Mouse (Mus musculus): ENCODE results near the gene Nwd1. TPM values are rescaled to one million over a fixed set of nuclear protein-coding genes. Genes with fewer than 3 reads are reported as not detected.
A peak's percentile ranks its signal among the peaks of the same experiment; 100 is the strongest.
"Not testable (repeated sequence)": the region's sequence is repeated elsewhere in the genome, so short reads cannot be mapped to it uniquely, and the experiment has no call there.

Nwd1 gene
- polyA plus RNA-seq, 1 experiment from 2014 or later = 0.13 TPM

DNA sequence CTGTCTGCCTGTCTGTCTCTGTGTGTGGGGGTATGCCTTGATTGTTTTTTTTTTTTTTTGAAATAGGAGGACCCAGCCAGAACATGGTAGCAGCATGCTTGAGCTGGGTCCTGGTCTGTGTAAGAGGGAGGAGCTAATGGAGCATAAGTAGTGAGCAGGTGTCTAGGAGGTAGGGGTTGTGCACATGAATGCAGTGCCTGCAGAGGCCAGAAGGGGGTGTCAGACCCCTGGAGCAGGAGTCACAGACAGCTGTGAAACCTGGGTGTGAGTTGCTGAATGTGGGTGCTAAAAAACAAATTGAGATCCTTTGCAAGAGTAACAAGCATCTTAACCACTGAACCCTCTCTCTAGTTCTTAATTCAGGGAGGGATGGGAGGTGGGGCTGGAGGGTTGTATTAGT is 22.4 kb downstream of the Nwd1 start:
- no peak for ATAC-seq (ENCODE audit: insufficient number of reproducible peaks, low FRiP score)
- Histone ChIP-seq H3K27ac (ENCODE audit: poor library complexity, severe bottlenecking) (no peak overlapping the region), H3K27me3 (replicated peaks) (no peaks in the 10 kb centered on the region), H3K4me2 (no peak overlapping the region), H3K9me3 (replicated peaks) (no peaks in the 10 kb centered on the region), H3K4me1 (replicated peaks) (no peaks in the 10 kb centered on the region), H3K36me3 (no peaks in the 10 kb centered on the region), H3K9ac (no peak overlapping the region), H3K4me3 (no peak overlapping the region)

DNA sequence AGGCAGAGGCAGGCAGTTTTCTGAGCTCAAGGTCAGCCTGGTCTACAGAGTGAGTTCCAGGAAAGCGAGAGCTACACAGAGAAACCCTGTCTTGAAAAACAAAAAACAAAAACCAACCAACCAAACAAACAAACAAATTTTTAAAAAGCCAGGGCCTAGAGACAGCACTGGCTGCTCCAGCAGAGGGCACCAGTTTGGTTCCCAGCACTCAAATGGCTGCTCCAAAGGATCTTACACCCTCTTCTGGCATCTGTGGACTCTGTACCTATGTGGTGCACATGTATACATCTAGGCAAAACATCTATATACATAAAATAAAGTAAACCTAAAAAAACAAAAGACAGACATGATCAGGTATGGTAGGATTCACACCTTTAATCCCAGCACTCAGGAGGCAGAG is 26.3 kb downstream of the Nwd1 start:
- H3K4me2 ChIP-seq = no peak overlapping the region
- H3K4me3 ChIP-seq = no peak overlapping the region
- 83% methylated on average over 1 of the region's 1 CpGs for WGBS
- H3K27me3 ChIP-seq (replicated peaks) = no peaks in the 10 kb centered on the region
- no peak overlapping the region for H3K27ac ChIP-seq (ENCODE audit: poor library complexity, severe bottlenecking)
- H3K4me1 ChIP-seq (replicated peaks) = no peaks in the 10 kb centered on the region
- H3K36me3 ChIP-seq = no peaks in the 10 kb centered on the region
- H3K9ac ChIP-seq = no peak overlapping the region
- no peak for ATAC-seq (ENCODE audit: insufficient number of reproducible peaks, low FRiP score)
- H3K9me3 ChIP-seq (replicated peaks) = no peaks in the 10 kb centered on the region

DNA sequence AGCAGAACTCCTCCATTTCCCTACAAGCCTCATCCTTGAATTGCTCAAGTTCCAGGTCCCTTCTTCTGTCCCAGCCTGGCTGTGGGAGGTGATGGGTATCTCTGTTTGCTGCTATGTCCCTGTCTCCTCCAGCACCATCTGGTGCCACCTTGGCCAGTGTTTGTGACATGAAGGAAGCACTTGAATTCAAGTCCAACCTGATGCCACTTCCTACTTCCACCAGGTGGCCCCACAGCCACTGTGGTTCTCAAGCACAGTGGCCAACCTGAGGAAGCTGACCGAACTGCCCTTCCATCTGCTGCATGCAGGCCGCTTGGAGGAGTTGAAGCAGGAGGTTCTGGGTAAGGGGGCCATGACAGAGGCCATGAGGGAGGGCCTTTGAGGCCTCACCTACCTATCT is 27.7 kb downstream of the Nwd1 start:
- Histone ChIP-seq H3K4me2 (no peak overlapping the region), H3K36me3 (no peaks in the 10 kb centered on the region), H3K27me3 (replicated peaks) (no peaks in the 10 kb centered on the region; the same call in 1 of the 2 replicates), H3K27ac (ENCODE audit: poor library complexity, severe bottlenecking) (no peak overlapping the region), H3K4me1 (replicated peaks) (no peaks in the 10 kb centered on the region), H3K9ac (no peak overlapping the region), H3K9me3 (replicated peaks) (no peaks in the 10 kb centered on the region), H3K4me3 (no peak overlapping the region)
- 84% methylated on average over 2 of the region's 2 CpGs for WGBS
- no peak for ATAC-seq (ENCODE audit: insufficient number of reproducible peaks, low FRiP score)

DNA sequence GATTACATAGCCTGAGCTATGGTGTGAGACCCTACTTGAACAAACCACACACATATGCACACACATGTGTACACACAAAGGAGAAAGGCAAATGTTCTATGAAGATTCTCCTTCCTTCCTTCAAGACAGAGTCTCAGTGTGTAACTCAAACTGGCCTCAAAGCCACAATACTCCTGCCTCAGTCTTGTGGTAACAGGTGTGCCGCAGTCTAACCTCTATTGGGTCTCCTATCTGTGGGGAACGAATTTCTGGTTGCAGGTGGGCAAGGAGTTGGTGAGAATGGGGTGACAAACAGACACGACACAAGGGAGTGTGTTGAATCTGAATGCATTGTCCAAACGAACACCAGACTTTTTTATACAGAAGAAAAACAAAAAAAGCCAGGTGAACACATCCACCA is 29.9 kb downstream of the Nwd1 start:
- ATAC-seq (ENCODE audit: insufficient number of reproducible peaks, low FRiP score) = no peak
- H3K4me2 ChIP-seq = no peak overlapping the region
- H3K27ac ChIP-seq (ENCODE audit: poor library complexity, severe bottlenecking) = no peak overlapping the region
- H3K9me3 ChIP-seq (replicated peaks) = no peaks in the 10 kb centered on the region
- peaks cover 3% of the 10 kb centered on the region; the same call in 1 of the 2 replicates for H3K27me3 ChIP-seq (replicated peaks)
- no peaks in the 10 kb centered on the region for H3K36me3 ChIP-seq
- H3K9ac ChIP-seq = no peak overlapping the region
- WGBS = 52% methylated on average over 4 of the region's 4 CpGs
- no peak overlapping the region for H3K4me3 ChIP-seq
- H3K4me1 ChIP-seq (replicated peaks) = no peaks in the 10 kb centered on the region

DNA sequence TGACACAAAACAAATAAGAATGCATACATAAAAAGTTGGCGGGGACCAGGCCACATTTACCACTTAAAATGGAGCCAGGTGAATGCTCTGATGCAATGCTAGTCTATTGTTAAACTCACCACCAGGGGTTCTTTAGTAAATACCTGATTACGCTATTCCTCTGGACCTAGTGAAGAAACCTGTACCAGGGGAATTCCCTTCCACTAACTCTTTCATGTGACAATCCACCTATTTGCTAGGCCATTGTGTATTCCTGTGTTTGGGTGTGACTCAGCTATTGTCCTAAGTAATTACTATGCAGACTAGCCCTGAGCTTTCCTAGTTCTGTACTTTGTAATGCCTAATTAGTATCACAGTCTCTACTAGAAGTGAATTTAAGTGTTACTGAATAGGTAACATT is 30.3 kb downstream of the Nwd1 start:
- not testable (repeated sequence) for H3K4me2 ChIP-seq; H3K4me3 ChIP-seq; H3K9ac ChIP-seq; ATAC-seq (ENCODE audit: insufficient number of reproducible peaks, low FRiP score); H3K9me3 ChIP-seq (replicated peaks); H3K36me3 ChIP-seq; H3K27me3 ChIP-seq (replicated peaks); H3K4me1 ChIP-seq (replicated peaks); H3K27ac ChIP-seq (ENCODE audit: poor library complexity, severe bottlenecking)
- 62% methylated on average over 2 of the region's 2 CpGs for WGBS

DNA sequence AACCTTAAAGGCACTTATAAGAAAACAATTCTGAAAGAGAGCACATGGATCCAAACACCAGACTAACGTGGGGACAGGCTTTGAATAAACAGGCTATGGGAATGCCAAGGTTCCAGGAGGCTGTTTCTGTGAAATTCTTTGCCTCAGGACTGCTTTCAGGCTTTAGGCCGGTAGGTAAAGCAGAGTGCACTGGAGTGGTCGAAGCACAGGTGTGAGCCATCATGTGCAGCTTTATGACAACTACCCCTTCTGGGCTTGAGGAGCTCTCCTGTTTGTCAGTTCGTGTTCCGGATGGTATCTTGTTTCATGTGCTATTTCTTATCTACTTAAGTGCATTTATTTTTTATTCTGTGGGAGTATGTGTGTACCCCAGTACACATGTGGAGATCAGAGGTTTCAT is 30.8 kb downstream of the Nwd1 start:
- H3K4me2 ChIP-seq = no peak overlapping the region
- no peaks in the 10 kb centered on the region for H3K4me1 ChIP-seq (replicated peaks)
- ATAC-seq (ENCODE audit: insufficient number of reproducible peaks, low FRiP score) = no peak
- H3K9ac ChIP-seq = no peak overlapping the region
- 52% methylated on average over 5 of the region's 5 CpGs for WGBS
- no peak overlapping the region for H3K4me3 ChIP-seq
- no peak overlapping the region for H3K27ac ChIP-seq (ENCODE audit: poor library complexity, severe bottlenecking)
- H3K27me3 ChIP-seq (replicated peaks) = peaks cover 3% of the 10 kb centered on the region; the same call in 1 of the 2 replicates
- no peaks in the 10 kb centered on the region for H3K9me3 ChIP-seq (replicated peaks)
- no peaks in the 10 kb centered on the region for H3K36me3 ChIP-seq

DNA sequence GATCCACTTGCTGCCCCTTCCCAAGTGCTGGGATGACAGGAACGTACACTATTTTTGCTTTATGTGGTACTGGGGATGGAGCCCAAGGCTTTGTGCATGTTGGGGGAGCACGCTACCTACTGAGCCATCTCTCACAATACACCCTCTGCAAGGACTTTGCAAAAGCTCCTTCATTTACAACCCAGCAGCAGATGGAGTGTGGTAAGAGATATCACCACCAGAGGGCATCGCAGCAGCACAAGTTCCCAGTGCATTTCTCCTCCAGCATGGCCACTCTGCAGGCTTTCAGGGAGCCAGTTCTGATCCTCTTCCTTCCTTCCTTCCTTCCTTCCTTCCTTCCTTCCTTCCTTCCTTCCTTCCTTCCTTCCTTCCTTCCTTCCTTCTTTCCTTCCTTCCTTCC is 33.6 kb downstream of the Nwd1 start:
- no peak overlapping the region for H3K4me3 ChIP-seq
- no peak overlapping the region for H3K9ac ChIP-seq
- no peaks in the 10 kb centered on the region for H3K9me3 ChIP-seq (replicated peaks)
- H3K4me1 ChIP-seq (replicated peaks) = peaks cover 4% of the 10 kb centered on the region; the same call in 1 of the 2 replicates
- no peak overlapping the region for H3K4me2 ChIP-seq
- H3K27me3 ChIP-seq (replicated peaks) = peaks cover 3% of the 10 kb centered on the region; the same call in 1 of the 2 replicates
- WGBS = 8% methylated on average over 3 of the region's 3 CpGs
- H3K36me3 ChIP-seq = no peaks in the 10 kb centered on the region
- ATAC-seq (ENCODE audit: insufficient number of reproducible peaks, low FRiP score) = no peak
- no peak overlapping the region for H3K27ac ChIP-seq (ENCODE audit: poor library complexity, severe bottlenecking)

DNA sequence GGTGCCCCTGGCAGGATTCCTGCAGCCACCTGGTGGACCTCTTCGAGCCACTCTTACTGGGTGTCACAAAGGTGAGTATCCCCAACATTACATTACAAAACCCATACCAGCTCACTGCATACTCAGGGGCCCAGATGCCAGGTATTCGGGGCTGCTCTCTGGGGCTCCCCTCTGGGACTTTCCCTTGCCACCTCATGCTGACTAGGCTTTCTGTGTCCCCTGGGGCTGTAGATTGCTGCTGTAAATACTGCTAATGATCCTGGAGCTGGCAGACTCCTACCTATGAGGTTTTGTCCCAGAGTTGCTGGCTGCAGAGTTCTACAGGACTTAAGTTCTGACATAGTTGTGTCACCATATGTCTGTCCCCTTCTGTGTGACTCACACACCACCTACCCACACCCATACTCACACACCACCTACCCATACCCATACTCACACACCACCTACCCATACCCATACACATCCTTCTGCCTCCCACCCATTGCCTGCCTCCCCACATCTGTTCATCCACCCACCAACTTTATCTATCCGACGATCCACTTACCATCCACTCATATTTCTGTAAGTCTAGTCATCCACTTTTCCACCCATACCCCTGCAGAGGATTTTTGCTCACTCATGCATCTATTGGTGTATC is 35.7 kb downstream of the Nwd1 start:
- Histone ChIP-seq H3K4me1 (replicated peaks) (peaks cover 4% of the 10 kb centered on the region; the same call in 1 of the 2 replicates), H3K36me3 (no peaks in the 10 kb centered on the region), H3K27ac (ENCODE audit: poor library complexity, severe bottlenecking) (no peak overlapping the region), H3K27me3 (replicated peaks) (peaks cover 3% of the 10 kb centered on the region; the same call in 1 of the 2 replicates), H3K9ac (no peak overlapping the region), H3K9me3 (replicated peaks) (no peaks in the 10 kb centered on the region), H3K4me3 (no peak overlapping the region), H3K4me2 (no peak overlapping the region)
- no peak; the same call in 1 of the 2 replicates for ATAC-seq (ENCODE audit: insufficient number of reproducible peaks, low FRiP score)
- 73% methylated on average over 4 of the region's 4 CpGs for WGBS

DNA sequence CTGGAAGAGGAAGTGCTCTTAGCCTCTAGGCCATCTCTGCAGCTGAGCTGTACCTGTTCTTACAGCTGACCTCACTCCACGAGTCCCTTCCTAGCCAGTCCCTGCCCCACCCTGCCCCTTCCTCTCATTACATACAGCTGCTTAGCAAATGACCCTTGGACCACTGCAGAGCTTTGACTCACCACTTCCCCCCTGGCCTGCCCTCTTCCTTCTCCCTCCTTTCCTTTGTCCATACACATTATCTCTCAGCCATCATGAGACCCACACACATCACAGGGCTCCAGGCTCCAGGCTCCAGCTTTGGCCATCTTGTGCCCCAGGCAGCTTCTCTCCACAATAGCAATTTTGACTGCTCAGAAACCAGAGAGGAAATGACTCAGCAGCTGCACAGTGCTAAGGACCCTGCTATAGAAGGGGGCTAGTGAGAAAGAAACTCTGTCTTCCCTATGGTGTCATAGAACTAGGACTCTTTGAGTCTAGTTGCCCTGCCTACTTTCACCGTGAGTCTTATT is 36.6 kb downstream of the Nwd1 start:
- H3K4me1 ChIP-seq (replicated peaks) = peaks cover 4% of the 10 kb centered on the region; the same call in 1 of the 2 replicates
- no peaks in the 10 kb centered on the region for H3K36me3 ChIP-seq
- H3K4me3 ChIP-seq = no peak overlapping the region
- WGBS = 35% methylated on average over 2 of the region's 2 CpGs
- H3K9me3 ChIP-seq (replicated peaks) = no peaks in the 10 kb centered on the region
- no peak overlapping the region for H3K9ac ChIP-seq
- no peak overlapping the region for H3K4me2 ChIP-seq
- peak; percentile 56; the same call in 1 of the 2 replicates for ATAC-seq (ENCODE audit: insufficient number of reproducible peaks, low FRiP score)
- no peak overlapping the region; the same call in 1 of the 2 replicates for H3K27ac ChIP-seq (ENCODE audit: poor library complexity, severe bottlenecking)
- H3K27me3 ChIP-seq (replicated peaks) = peaks cover 3% of the 10 kb centered on the region; the same call in 1 of the 2 replicates

DNA sequence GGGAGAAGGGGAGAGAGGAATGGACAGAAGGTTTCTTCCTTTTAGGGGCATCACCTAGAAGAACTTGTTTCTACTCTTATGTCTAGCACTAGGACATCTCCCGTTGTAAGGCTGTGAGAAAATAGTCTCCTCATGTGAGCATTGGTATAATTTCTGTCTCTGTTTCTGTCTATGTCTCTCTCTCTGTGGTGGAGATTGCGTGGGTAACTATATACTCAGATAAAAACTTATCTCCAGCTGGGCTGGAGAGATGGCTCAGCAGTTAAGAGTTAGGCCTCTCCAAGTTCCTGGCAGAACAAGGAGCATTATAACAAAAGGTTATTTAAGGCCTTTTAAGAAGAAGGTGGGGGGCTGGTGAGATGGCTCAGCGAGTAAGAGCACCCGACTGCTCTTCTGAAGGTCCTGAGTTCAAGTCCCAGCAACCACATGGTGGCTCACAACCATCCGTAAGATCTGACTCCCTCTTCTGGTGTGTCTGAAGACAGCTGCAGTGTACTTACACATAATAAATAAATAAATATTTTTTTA is 37.1 kb downstream of the Nwd1 start:
- H3K9ac ChIP-seq; H3K4me3 ChIP-seq; H3K4me2 ChIP-seq; ATAC-seq (ENCODE audit: insufficient number of reproducible peaks, low FRiP score); H3K27me3 ChIP-seq (replicated peaks); H3K36me3 ChIP-seq; H3K9me3 ChIP-seq (replicated peaks); H3K27ac ChIP-seq (ENCODE audit: poor library complexity, severe bottlenecking); H3K4me1 ChIP-seq (replicated peaks): not testable (repeated sequence)
- 75% methylated on average over 5 of the region's 5 CpGs for WGBS

DNA sequence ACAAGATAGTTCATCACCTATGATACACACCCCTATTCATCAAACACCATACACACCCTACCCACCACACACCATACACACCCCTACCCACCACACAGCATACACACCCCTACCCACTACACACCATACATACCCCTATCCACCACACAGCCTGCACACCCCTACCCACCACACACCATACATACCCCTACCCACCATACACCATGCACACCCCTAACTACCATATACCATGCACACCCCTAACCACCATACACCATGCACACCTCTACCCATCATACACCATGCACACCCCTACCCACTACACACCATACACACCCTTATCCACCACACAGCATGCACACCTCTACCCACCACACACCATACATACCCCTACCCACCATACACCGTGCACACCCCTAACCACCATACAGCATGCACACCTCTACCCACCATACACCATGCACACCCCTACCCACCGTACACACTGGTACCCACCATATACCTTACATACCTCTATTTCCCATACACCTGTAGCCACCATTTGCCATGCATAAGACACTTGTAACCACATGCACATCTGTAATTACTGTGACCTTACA is 51.9 kb downstream of the Nwd1 start:
- Histone ChIP-seq H3K27ac (ENCODE audit: poor library complexity, severe bottlenecking) (no peak overlapping the region), H3K4me3 (no peak overlapping the region), H3K4me1 (replicated peaks) (no peaks in the 10 kb centered on the region), H3K9ac (no peak overlapping the region), H3K36me3 (no peaks in the 10 kb centered on the region), H3K9me3 (replicated peaks) (no peaks in the 10 kb centered on the region), H3K4me2 (no peak overlapping the region), H3K27me3 (replicated peaks) (no peaks in the 10 kb centered on the region)
- 93% methylated on average over 2 of the region's 2 CpGs for WGBS
- ATAC-seq (ENCODE audit: insufficient number of reproducible peaks, low FRiP score) = 0 out of 2 replicates have a peak, but pooled peaks have one; percentile 33

Data from heart, embryonic 12.5 days (tissue).